Mouse (Mus musculus) spleen, adult 18-20 months (tissue): ENCODE results near the gene Troap.

ENCODE experiments used
- DNase-seq, 2 experiments: peaks; one replicate each; pipeline ENCODE4 v3.0.0; 2022; ENCODE audit warnings: mixed read lengths in 2 of 2

Gene Troap

DNA sequence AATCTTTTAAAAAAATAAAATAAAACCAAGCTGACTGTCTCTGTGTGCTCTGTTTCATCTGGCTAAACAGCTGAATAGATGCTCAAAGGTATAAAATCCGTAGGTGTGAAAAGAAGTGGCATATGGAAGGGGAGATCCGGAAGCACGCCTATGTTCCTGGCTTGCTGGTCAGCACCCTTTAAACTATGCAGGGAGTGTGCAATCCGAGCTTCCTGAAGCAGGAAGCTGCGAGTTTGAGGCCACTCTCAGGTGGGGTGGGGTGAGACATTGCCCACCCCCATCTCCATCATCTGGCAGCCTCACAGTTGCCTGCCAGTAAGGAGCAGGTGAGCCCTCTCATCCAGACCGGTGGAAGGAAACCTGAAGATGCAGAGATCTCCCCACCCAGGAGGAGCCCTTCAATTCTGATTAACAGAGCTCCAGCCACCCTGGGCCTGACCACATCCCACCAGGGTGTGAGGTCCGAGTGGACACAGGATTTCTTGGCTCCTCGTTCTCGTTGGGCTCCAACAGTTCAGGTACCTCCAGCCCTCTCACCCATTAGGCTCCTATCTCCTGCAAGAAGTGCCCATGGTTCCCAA lies at the start of gene Troap:
Troap (plus strand) TSS at position 557 of the 581 bp plus-strand sequence.
- no peak for DNase-seq

DNA sequence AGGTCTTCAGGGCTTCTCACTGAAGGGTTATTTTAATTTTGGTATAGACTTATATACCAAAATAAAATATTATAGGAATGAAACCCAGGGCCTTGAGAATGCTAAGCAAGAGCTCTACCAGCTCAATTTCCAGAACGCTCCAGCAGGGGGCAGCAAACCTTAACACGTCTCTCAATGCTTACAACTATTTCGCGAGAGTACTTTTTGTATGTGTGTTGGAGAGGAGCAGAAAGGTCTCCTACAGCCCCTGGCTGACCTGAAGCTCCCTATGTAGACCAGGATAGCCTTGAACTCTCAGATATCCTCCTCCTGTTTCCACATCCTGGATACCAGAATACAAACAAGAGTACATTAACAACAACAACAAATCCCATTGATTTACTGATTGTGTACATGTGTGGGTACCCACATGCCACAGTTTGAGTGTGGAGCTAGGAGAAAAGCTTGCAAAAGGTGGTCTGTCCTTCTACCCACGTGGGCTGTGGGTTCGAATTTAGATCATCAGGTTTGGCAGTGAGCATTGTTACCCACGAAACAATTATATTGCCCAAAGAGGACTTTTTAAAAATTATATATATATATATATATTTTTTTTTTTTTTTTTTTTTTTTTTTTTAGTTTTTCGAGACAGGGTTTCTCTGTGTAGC lies 49.6 kb upstream of the Troap start:
- peak; percentile 50 to 81 for DNase-seq

DNA sequence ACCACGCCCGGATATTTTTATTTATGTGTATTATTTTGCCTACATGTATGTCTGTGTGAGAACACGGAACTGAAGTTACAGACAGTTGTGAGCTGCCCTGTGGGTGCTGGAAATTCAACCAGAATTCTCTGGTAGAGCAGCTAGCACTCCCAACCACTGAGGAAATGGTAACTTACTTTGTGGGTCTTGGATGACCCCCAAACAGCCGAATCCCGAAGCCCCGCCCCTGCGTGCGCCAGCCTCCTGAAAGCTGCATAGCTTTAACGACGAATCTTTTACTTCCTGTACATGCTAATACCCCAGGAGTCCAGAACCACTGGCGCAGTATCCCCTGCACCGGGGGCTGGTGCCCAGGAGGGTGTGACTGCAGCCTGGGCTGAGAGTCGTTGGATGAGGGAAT lies 49.0 kb upstream of the Troap start:
- no peak for DNase-seq

DNA sequence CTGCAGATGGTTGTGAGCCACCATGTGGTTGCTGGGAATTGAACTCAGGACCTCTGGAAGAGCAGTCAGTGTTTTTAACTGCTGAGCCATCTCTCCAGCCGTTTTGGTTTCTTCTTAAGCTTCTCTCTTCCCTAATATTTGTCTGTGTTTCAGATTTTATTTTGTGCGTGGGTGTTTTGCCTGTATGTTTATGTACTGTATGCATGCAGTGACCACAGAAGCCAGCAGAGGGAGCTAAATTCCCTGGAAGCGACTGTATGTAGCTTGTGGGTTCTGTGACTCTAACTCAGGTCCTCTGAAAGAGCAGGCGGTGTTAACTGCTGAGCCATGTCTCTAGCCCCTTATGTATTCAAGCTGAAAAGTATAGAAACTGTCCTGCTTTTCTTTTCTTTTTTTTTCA lies 48.1 kb upstream of the Troap start:
- peak in 1 of 2 experiments; percentile 34 for DNase-seq

DNA sequence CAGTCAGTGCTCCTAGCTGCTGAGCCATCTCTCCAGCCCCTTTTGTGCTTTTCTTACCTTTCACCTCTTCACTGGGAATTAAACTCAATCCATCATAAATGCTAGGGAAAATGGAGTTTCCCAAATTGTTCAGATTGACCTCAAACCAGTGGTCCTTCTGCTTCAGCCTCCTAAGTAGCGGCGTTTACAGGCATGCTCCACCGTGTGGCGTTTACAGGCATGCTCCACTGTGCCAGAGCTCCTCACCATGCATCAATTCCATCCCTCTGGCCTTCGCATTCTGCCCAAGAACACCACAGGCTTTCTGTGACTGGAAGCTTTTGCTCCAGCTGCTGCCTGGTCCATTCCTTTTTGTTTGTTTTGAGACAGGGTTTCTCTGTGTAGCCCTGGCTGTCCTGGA lies 47.3 kb upstream of the Troap start:
- no peak for DNase-seq

DNA sequence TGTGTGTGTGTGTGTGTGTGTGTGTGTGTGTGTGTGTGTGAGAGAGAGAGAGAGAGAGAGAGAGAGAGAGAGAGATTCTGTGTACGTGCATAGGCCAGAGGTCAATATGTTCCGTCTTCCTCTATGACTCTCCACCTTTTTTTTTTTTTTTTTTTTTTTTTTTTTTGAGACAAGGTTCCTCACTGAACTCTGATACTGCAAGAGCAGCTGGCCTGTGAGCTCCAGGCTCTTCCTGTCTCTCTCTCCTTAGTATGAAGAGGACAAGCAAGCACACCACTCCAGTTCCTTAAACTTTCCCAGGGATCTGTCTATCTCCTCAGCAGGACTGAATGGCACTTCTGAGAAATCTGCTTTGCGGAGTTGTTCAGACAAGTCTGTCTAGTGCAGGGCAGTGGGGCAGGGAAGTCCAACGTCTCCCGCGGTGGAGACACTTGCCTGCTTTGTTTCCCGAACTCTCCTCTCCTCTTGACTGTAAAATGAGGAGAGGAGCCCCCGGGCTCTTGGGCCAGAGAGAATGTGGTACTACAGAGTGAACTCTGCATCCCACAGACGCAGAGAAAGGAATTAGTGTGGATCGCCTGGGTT lies 45.4 kb upstream of the Troap start:
- no peak for DNase-seq

DNA sequence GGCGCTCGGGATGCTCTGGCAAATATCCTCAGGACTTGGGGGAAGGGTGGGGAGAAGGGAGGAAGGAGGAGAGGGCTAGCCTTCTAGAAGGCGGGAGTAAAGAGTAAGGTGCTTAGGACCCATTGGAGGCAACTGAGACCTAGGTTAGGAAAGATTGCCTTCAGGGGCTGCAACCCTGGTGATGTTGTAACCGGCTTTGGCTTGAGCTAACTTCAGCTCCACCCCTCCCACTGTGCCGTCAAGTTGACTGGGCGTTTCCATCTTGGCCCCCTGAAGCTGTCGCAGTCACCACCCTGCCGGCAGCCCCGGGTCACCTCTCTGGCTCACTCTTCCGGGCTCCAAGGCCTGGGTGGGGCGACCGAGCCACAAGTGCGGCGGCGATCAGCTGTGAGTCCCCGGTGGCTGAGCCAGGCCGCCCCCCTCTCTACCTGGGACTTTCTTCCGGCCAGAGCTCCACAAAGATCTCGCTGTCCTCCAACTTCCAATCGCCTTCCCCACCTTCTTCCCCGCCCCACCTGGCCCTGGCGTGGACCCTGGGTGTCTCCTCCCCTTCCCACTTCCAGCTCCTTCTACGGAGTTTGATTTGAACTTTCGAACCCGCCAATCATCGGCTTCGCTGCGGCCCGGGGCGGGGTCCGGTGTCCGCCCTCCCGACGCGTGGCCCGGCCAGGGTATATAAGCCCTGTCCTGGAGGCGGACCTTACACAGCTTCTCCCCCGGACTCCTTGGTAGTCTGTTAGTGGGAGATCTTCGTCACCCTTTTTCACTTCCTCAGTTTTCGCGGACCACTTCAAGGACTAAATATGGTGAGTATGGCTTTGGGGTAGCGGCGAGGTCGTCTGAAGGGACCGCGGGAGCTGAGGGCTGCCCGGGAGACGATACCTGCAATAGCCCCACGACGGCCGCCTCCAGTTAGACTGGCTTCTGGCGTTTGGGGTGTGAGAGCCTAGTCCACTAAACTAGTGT lies 44.5 kb upstream of the Troap start, which contains the start of gene Tuba1c:
Tuba1c (plus strand) TSS at position 273 of the 966 bp plus-strand sequence.
- peak; percentile 90 to 92 for DNase-seq

DNA sequence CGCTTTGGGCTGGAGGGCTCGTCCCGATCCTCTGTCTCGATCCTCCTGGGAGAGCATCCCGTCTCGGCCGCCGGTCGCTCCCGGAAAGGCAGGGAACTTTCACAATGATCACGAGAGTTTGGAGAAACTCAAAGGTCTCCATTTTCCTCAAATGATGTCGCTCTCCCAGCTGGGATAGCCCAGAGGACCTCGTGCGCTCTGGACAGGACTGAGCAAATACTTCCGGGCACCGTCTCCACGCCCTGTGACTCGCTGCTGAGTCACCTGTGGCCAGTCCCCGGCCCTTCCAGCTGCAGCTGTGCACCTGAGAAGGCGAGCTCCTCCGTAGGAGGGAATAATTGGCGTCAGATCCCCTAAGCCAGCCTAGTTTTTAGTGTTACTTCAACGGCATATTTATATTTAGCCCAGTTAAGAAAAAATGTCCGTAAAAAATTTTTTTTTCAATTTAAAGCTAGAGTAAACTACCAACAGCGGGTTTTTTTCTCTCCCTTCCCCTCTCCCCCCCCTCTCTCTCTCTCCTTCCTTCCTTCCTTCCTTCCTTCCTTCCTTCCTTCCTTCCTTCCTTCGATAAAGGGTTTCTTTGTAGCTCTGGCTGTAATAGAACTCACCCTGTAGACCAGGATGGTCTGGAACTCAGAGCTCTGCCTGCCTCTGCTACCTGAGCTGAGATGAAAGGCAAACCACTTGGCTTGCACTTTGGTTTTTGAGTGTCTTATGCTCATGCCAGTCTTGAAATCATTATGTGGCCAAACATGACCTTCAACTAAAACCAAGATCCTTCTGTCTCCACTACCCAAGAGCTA lies 43.6 kb upstream of the Troap start:
- peak; percentile 29 to 32 for DNase-seq

DNA sequence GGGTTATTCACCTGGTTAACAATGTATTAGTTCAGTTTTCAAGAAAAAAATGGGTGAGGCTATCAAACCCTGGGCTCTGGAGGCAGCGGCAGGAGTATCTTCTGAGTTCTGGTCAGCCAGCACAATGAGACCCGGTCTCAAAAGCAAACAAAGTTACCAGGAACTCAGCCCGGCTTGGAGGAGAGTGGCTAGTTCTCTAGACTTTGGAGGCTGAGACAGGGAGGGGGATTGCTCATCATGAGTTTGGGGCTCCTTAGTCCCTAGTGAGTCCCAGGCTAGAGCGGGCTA lies 43.0 kb upstream of the Troap start:
- no peak for DNase-seq

DNA sequence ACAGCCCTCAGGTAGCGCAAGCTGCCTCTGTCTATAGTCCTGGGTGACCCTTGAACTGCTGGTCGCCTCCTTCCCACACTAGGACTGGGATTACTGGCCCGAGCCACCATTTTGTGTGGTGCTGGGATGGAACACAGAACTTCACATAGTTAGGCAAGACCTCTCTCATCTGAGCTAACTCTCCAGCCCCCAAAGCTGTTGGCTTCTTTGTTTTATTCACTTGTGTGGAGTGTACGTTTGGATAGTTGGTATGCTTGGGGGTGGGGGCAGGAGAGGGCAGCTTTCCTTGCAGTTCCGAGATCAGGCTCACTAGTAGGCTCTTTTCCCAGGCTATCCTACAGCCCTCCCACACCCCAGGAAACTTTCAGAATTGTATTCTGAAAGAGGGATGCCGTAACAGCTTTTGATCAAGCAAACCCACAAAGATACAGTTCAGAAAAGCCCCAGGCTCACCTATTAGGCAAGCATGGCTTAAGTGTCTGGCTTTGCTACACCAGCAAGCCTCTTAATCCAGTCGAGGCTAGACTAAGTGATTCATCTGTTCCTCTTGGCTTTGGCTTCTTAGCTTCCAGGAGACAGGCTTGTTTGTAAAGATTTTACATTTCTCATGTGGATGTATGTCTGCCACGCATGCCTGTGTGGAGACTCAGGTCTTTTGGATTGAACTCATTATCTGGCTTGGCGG lies 42.2 kb upstream of the Troap start:
- DNase-seq: no peak

DNA sequence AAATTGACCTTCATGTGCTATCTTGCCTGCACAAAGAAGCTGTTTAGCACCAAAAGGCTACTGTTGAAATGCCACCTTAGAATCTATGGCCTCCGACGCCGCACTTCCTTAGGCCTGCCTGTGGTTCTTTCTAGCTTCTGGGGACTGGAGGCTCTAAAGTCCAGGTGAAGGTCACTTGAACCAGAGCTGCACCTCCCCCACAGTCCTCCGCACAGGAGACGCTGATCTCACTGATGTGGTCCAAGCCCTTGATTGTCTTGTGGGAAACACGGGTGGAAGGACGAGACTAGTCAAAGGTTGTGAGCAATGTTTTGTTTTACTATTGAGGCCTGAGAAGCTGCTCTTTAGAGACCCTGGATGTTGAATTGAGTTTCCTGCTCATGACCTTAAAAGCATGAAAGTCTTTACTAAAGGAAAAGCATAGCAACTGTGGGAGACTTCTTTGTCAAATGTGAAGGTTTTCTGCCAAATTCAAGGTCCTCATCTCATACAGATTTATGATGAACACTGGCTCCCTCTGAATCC lies 41.6 kb upstream of the Troap start:
- DNase-seq: no peak

DNA sequence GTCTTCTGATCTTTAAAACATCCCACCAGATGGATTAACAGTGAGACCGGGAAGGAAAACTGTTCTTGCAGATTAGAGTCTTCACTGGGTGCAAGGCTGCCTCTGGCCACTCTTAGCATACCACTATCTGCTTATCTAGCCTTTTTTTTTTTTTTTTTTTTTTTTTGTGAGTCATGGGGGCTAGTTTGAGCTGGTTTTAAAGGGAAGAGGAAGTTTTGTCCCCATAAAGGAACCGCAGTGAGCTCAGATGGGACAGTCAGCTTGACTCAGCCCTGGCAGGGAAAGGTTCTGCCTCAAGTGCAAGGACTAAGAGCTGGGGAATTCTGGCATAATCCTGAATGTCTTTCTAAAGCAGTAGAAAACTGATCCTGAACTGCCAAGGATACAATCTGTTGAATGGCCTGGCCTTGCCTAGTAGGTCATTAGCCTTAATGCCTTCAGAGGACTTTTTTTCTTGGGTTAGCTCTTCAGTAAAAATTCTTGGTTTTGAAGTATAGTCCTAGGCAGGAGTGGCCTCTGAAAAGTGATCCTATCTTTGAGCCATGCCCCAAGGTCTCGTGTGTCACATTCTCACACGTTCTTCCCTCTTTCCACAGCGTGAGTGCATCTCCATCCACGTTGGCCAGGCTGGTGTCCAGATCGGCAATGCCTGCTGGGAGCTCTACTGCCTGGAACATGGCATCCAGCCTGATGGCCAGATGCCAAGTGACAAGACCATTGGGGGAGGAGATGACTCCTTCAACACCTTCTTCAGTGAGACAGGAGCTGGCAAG lies 40.7 kb upstream of the Troap start:
- DNase-seq: no peak

DNA sequence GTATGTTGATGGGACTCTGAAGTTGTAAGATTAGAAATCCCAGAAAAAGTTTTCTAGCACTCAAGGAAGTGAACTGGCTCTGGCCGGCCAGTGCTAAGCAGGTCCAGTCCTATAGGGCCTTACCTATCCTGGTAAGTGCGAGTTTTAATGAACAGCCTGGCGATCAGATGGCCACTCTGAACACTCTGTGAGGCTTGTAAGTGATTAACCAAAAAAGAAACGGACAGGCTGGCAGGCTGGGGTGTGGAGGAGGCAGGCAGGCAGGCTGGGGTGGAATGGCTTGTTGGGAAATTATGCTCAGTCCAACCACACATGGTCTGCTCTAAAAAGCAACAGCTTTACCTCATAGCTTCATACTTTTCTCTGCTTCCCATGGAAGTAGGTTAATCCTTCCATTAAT lies 38.9 kb upstream of the Troap start:
- DNase-seq: no peak

DNA sequence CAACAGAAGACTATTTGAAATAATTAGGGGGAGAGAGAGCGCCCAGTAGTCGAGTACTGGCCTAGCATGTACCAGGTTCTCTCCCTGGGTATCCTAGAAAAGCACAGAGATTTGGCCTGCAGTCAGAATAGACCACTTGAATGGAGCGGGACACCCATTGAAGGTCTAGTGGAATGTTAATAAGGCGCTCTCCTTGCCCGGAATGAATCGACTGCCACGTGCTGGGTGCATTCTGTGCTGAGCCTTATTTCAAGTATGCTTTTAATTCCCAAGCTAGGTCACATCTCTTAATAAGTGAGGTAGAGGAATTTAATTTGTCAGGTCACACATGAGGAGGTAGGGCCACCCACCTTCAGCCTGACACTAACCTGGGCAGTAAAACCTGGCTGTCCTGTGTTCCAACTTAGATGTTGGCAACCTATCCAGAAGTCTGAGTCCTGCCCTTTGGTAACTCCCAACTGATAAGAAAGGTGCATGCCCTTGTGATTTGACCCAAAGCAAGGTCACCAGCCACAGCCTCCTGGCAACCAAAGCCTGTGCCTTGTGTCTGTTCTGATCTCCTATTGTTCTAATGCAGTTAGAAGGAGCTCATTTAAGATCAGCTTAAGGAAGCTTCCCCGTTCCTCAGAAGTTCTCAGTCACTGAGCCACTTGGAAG lies 38.0 kb upstream of the Troap start:
- DNase-seq: no peak

DNA sequence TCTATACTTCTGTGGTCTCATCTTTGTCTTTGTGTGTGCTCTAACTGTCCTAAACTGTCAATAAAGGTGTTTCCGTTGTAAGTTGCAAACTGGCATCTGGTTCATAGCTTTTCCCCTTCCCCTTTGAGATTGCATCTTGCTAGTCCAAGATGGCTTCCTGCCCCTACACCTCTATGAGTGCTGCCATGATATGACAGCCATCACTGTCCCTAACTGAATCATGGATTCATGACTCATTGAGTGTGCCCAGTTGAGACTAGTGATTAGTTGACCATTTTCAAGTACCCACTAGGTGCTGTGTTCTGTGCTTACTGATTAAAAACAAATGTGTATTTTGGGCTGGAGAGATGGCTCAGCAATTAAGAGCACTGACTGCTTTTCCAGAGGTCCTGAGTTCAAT lies 36.4 kb upstream of the Troap start:
- DNase-seq: no peak

DNA sequence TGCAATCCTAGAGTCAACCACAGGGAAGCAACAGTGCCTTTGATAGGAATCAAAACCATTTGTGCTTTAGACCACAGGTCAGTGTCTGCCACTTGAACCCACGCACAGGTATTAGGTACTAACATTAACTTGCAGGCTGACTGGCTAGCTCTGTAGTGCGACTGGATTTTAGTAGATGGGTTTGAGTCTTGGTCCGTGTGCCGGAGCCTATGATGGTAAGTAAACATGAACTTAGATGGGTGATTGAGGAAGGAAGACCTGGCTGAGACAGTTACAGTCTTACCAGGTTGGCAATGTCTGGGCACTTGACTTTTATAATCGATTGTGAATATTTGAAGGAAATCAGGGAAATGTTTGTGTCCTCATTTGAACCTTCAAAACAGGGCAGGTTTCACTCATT lies 35.6 kb upstream of the Troap start:
- no peak for DNase-seq

DNA sequence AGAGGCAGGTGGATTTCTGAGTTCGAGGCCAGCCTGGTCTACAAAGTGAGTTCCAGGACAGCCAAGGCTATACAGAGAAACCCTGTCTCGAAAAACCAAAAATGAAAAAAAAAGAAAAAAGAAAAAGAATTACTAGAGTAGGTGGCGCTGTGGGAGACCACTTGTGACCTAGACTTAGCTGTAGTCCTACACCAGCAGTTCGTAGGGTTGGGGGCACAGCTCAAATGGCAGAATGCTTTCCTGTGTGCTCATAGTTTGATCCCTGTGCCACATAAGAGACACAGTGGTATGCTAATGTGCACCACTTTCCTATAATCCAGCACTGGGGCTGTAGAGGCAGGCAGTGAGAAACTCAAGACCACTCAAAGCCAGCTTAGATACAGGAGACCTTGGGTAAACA lies 35.1 kb upstream of the Troap start:
- DNase-seq: no peak

DNA sequence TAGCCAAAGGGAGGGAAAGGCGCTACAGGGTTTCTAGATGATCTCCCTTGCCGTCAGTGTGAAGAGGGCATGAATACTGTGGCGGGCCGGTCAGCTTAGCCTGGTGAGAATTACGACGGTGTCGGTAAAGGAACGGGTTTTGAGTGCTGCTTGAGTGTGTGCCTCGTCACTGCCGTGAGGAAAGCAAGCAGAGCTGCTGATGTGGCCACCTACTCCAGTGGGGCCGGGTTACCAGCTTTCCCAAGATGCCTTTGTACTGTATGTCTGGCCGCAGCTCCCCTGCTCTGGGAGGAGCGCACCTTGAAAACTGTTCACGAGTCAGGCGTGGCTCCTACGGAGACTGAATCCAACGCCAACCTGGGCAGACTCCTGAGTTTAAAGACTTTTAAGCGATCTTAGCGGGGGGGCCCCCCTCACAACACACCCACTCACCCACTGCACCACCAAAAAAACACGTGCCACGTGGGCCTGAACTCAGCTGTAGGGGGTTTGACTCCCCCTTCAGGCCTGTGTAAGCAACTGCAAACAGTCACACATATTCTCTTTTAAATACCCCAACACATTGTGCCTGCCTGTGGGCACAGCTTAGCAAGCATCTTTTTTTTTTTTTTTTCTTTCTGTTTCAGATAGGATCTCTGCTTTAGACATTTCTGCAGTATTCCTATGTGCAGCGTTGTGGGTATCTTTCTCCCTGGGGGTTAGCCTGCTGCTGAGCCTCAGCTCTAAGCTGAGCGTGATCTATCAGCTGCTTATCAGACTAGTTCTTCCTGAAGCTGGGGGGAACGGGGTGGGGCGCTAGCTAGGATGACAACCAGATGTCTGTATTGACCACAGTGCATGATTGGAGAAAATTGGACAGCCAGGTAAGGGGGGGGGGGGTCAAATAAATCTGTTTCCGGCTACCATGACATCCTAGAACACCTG lies 34.1 kb upstream of the Troap start:
- DNase-seq: no peak
